Mouse (Mus musculus): ENCODE measurements at regions not wholly inside any gene's neighbourhood (a gene's known extent, or its start where the extent isn't known, plus 50 kb on each side); places are given as distances from the start of the nearest gene placed in this dataset.

- no peak for ATAC-seq (ENCODE audit: poor library complexity, severe bottlenecking)
Measured at GRCm38 (mm10) chr16:73449836-73450235, 961.8 kb downstream of the Robo2 start.

DNA sequence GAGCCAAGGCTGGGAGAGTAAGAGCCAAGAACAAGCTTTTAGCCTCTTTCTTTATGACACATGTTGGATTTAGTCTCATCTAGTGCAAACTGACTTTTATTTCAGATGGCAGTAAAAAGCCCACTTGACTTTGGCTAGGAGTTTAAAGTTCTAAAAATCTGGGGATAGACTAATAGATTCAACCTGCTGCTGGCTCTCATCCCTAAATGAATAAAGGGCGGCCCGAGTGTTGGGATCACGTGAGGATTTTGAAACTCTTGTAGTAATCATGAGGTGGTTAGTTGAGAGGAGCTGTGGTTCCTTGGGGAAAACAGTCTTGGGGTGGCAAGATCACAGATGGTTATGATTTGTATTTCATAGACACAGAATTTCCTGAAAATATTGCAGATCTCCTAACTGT, 975.9 kb downstream of the Robo2 start:
- ATAC-seq (ENCODE audit: poor library complexity, severe bottlenecking) = no peak

- ATAC-seq (ENCODE audit: poor library complexity, severe bottlenecking) = no peak
Measured at GRCm38 (mm10) chr16:73424851-73425250, 986.8 kb downstream of the Robo2 start.

GRCm38 (mm10) chr16:73424311-73424710, 987.3 kb downstream of the Robo2 start:
- ATAC-seq (ENCODE audit: poor library complexity, severe bottlenecking) = no peak

GRCm38 (mm10) chr16:73404509-73404908, 1007.1 kb downstream of the Robo2 start:
- ATAC-seq (ENCODE audit: poor library complexity, severe bottlenecking) = no peak

GRCm38 (mm10) chr16:73404099-73404498, 1007.5 kb downstream of the Robo2 start:
- no peak for ATAC-seq (ENCODE audit: poor library complexity, severe bottlenecking)

DNA sequence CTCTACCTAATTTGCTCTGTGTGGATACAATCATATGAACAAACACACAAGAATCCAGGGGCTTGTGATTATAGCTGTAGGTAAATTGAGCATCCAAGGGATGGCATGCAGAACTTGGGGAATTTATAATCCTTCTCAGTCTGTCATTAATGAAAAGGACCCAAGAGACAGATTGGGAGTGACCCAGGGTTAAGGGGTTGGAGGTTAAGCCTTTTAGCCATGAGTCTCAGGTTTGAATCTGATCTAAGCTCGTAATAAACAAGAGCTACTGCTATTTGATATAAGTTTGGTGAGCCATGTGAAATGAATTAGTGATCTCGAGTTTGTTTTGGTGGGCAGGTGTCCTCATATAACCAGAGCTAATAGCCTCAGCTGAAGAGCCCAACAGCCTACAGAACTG, 1032.6 kb downstream of the Robo2 start:
- ATAC-seq (ENCODE audit: poor library complexity, severe bottlenecking) = no peak

DNA sequence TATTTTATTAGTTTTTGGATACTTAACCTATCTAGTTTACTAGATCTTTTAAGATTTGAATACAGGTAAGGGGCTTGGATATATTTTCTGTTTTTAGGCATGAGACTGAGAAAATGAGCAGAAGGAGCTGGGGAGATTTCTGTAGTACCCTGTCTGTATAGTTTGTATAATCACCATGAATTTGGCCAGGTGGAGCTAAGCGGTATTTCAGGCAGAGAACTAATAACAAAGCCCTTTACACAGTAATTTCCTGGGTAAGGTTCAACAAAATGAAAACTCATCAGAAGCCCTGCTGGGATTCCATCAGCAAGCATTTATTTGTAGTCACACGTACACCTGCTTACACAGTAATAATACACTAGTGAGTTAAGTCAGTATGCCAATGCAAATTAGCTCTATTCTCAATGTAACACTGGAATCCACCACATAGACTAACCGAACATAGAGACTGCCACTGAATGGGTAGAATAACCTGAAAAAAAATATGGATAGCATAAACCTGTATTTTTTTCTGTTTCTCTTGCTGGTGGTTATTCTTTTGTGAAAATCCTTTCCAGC, 1036.9 kb downstream of the Robo2 start:
- no peak for ATAC-seq (ENCODE audit: poor library complexity, severe bottlenecking)

GRCm38 (mm10) chr16:73368607-73369233, 1042.9 kb downstream of the Robo2 start:
- ATAC-seq (ENCODE audit: poor library complexity, severe bottlenecking) = no peak

DNA sequence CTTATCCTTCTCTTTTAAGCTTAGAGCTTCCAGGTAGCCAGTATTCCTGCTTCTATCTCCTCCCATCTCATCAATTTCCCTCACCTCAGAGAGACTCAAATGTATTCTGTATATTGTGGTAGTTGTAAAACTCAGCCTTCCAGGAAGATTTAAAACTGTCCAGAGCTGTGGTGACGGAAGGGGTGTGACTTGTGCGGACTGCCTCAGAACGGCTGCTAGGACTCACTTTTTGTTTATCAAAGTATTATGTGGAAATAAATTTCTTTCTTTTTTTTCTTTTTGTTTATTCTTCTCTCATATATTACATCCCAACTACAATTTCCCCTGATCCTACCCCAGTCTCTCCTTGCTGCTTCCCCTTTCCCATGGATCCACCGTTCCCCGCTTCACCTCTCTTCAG, 1043.7 kb downstream of the Robo2 start:
- no peak for ATAC-seq (ENCODE audit: poor library complexity, severe bottlenecking)

GRCm38 (mm10) chr16:73367226-73367840, 1044.3 kb downstream of the Robo2 start:
- no peak for ATAC-seq (ENCODE audit: poor library complexity, severe bottlenecking)

- no peak for ATAC-seq (ENCODE audit: poor library complexity, severe bottlenecking)
Measured at GRCm38 (mm10) chr16:73350698-73351097, 1042.6 kb downstream of the Robo1 start.

DNA sequence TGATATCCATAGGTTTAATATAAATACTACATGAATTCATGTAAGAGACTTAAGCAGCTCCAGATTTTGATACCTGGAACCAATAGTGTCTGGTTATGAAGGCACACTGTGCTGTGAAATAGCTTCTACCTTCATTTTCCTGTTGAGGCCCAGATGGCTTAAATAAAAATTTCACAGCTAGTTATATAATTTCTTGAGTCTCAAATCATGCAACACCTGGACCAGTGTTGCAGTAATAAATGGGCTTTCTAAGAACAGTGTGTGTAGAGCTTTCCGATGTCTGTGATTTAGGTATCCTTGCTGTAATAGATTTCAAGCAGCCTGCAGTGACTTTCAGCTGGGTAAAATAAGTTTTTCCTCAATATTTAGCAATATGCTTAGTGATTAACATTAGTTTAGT, 1035.8 kb downstream of the Robo1 start:
- no peak for ATAC-seq (ENCODE audit: poor library complexity, severe bottlenecking)

DNA sequence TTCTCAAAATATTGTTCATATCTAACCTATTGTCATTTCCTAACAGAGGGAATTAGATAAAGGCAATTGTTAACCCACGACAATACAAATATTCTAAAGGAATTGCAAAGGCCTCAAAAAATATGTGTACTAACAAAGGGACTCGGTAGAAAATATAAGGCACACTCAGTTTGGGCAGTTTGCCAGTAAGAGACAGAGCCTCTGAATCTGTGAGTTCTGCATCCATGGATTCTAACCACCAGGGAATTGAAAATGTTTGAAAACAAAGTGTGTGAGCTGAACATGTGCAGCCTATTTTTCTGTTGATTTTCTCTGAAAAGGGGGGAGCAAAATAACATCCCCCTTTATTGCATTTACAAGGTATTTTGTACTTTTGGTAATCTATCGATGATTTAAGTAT, 1035.4 kb downstream of the Robo1 start:
- ATAC-seq (ENCODE audit: poor library complexity, severe bottlenecking) = no peak

GRCm38 (mm10) chr16:73317644-73318043, 1009.5 kb downstream of the Robo1 start:
- no peak for ATAC-seq (ENCODE audit: poor library complexity, severe bottlenecking)

GRCm38 (mm10) chr16:73310096-73310495, 1002.0 kb downstream of the Robo1 start:
- ATAC-seq (ENCODE audit: poor library complexity, severe bottlenecking) = no peak

GRCm38 (mm10) chr16:73279951-73280350, 971.8 kb downstream of the Robo1 start:
- ATAC-seq (ENCODE audit: poor library complexity, severe bottlenecking) = no peak

- ATAC-seq (ENCODE audit: poor library complexity, severe bottlenecking) = no peak
Measured at GRCm38 (mm10) chr16:73259691-73260090, 951.6 kb downstream of the Robo1 start.

- ATAC-seq (ENCODE audit: poor library complexity, severe bottlenecking) = no peak
Measured at GRCm38 (mm10) chr16:73259283-73259682, 951.2 kb downstream of the Robo1 start.

- ATAC-seq (ENCODE audit: poor library complexity, severe bottlenecking) = no peak
Measured at GRCm38 (mm10) chr16:73245073-73245590, 937.0 kb downstream of the Robo1 start.

GRCm38 (mm10) chr16:73230599-73230998, 922.5 kb downstream of the Robo1 start:
- no peak for ATAC-seq (ENCODE audit: poor library complexity, severe bottlenecking)

DNA sequence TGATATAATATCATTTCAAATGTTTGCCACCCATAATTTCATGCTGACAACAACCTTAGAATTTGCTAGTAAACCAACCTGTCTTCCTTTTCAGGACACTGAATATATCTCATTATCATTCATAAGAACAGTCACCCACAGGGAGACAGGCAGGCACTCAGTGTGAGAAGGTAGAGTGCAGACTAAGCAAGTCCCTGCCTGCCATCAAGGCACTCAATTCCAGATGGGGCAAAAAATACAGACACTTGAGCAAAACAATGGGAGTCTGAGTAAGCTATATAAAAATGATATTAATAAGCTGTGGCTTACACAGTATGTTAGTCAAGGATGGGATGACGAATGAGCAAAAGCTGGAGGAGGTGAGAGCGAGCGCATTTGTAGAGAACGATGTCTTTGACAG, 909.4 kb downstream of the Robo1 start:
- ATAC-seq (ENCODE audit: poor library complexity, severe bottlenecking) = no peak

All from megakaryocyte, adult 5-6 weeks (primary cell).